Mouse (Mus musculus) liver, postnatal 0 days (tissue): ENCODE measurements at regions not wholly inside any gene's neighbourhood (a gene's known extent, or its start where the extent isn't known, plus 50 kb on each side); places are given as distances from the start of the nearest gene placed in this dataset.

ENCODE experiments used
- ATAC-seq: fragments of 200-750 bp; cut with Nextera tagmentation; 2 replicates; pipeline ENCODE4 v1.8.0; 2017; ENCODE audit warnings: mild to moderate bottlenecking, moderate library complexity
- DNase-seq: peaks from one replicate; pipeline ENCODE4 v3.0.0-alpha.2; 2016
- H3K27ac ChIP-seq: fragments of 300-500 bp; sonication (generic); 2 replicates; pipeline ENCODE4 v1.5.1; 2014; ENCODE audit warnings: antibody characterized with exemption, moderate library complexity, mild to moderate bottlenecking, low read depth
- H3K27me3 ChIP-seq: fragments of 300-500 bp; sonication (generic); 2 replicates; pipeline ENCODE4 v1.6.1; 2014; ENCODE audit warnings: low read length, control low read depth, mixed read lengths; ENCODE audit not compliant: insufficient read depth
- H3K36me3 ChIP-seq: fragments of 300-500 bp; sonication (generic); replicated peaks from 2 replicates; pipeline ENCODE4 v1.6.1; 2014; ENCODE audit warnings: mild to moderate bottlenecking, control low read depth, low read length, moderate library complexity, mixed read lengths; ENCODE audit not compliant: insufficient read depth
- H3K4me1 ChIP-seq: fragments of 300-500 bp; sonication (generic); 2 replicates; pipeline ENCODE4 v1.6.1; 2014; ENCODE audit warnings: antibody characterized with exemption, mild to moderate bottlenecking, control low read depth; ENCODE audit not compliant: insufficient read depth
- H3K4me2 ChIP-seq: fragments of 300-500 bp; sonication (generic); 2 replicates; pipeline ENCODE4 v1.6.1; 2014; ENCODE audit warnings: low read depth, mild to moderate bottlenecking, low read length, moderate library complexity, mixed read lengths
- H3K4me3 ChIP-seq: fragments of 300-500 bp; sonication (generic); 2 replicates; pipeline ENCODE4 v1.5.1; 2014; ENCODE audit warnings: low read depth, low read length
- H3K9ac ChIP-seq: fragments of 300-500 bp; sonication (generic); replicated peaks from 2 replicates; pipeline ENCODE4 v1.6.1; 2014; ENCODE audit warnings: mild to moderate bottlenecking, moderate library complexity
- H3K9me3 ChIP-seq: fragments of 300-500 bp; sonication (generic); 2 replicates; pipeline ENCODE4 v1.6.1; 2016; ENCODE audit warnings: mild to moderate bottlenecking, control low read depth, low read length, mixed read lengths
- CTCF ChIP-seq: sonication (generic); IDR thresholded peaks from 2 replicates; pipeline ENCODE4 v1.5.1; 2016; ENCODE audit warnings: antibody characterized with exemption, low read depth
- EP300 ChIP-seq: IDR thresholded peaks from 2 replicates; pipeline ENCODE4 v1.6.1; 2016; ENCODE audit warnings: antibody characterized with exemption, low read depth, mild to moderate bottlenecking
- WGBS: fragments of 180-500 bp; shearing (Covaris S2); extraction: QIAGEN DNeasy Blood & Tissue Kit; methylation state at CpG from one replicate; pipeline ENCODE4 v1.1.7; 2014; ENCODE audit not compliant: insufficient replicate concordance; 5-methylcytosine and 5-hydroxymethylcytosine counted together

DNA sequence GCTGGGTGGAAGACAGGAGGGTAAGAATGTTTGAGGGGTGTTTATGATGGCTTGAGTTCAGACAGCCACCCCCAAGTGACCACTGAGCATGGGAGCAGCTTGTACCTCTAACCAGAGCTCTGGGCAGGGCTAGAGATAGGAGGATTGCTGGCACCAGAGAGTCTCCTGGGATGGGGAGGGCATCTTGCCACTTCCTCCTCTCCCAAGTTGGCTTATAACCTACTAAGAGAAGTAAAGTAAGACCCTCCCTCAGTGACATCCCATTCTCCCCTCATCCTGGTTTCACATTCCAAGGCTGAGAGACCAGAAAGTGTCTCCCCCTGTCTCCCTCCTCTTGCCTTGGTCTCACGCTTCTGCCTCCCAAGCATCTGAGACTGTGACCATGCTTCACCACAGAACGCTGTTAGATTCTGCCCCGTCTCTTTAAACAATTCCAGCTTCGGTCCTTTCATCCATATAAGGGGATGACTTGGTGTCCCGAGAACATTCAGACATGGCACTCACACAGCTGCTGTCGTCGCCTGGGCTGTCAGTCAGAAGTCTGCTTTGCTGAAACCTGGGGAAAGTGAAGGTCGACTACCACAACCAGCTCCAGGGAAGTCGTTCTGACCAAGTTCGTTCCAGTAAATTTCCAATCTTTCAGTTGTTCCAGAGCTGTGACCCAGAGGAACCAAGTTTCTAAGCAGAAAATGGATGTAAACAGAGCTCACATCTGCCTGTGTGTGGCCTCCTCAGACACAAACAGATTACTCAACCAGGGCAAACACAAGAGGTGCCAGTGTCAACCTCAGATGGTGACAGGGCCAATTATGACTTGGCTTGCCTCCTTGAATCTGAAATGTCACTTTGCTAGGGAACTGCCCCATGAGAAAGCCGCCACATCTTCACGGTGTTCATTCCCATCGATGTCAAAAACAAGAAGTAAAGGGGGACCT is 85.3 kb upstream of the Rbms3 start:
- H3K27me3 ChIP-seq, result no peaks in the 10 kb centered on the region
- no peaks in the 10 kb centered on the region for H3K36me3 ChIP-seq
- no peaks in the 10 kb centered on the region for H3K4me1 ChIP-seq
- no peaks in the 10 kb centered on the region for H3K9me3 ChIP-seq
- no peak overlapping the region for H3K4me2 ChIP-seq
- DNase-seq, result no peak
- no peak overlapping the region for H3K27ac ChIP-seq
- no peak overlapping the region for H3K4me3 ChIP-seq
- H3K9ac ChIP-seq, result no peak overlapping the region
- no peak for ATAC-seq
- 73% methylated on average over 13 of the region's 13 CpGs for WGBS
- TF ChIP-seq EP300 (no peak), CTCF (no peak)

DNA sequence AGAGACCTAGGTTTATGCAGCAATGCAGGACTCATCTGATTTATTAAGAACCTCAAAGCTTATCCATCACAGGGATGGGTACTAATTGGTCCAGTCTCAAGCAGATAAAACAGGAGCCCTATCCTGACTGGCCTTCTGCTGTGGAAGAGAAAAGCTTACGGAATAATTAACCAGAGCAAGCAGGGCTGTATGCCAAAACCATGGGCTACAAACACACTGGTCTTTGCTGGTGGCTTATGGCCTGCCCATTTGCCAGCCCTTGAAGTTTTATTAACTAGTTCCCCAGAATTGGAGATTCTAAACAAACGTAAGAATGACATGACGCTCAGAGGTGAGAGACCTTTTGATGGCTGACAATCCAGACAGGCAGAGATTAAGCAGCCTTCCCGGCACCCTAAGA is 83.4 kb upstream of the Rbms3 start:
- H3K27ac ChIP-seq, result no peak overlapping the region
- DNase-seq, result no peak
- H3K36me3 ChIP-seq, result no peaks in the 10 kb centered on the region
- H3K4me1 ChIP-seq, result no peaks in the 10 kb centered on the region
- H3K27me3 ChIP-seq, result no peaks in the 10 kb centered on the region
- H3K4me3 ChIP-seq, result no peak overlapping the region
- WGBS, result 78% methylated on average over 4 of the region's 4 CpGs
- H3K4me2 ChIP-seq, result no peak overlapping the region
- H3K9me3 ChIP-seq, result no peaks in the 10 kb centered on the region
- TF ChIP-seq CTCF (no peak), EP300 (no peak)
- no peak for ATAC-seq
- H3K9ac ChIP-seq, result no peak overlapping the region

DNA sequence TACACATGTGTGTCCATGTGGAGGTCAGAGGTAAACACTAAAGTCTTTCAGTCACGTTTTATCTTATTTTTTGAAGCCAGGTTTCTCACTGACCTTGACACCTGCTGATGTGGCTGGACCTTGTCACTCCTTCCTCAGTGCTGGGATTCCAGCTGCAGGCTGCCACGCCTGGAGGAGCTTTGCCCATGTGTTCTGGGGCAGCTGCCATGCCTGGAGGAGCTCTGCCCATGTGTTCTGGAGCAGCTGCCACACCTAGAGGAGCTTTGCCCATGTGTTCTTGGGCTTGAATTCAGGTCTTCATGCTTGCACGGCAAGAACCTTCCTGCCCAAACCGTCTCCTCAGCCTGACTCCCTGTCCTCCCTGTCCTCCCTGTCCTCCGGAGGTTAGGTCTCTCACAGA is 82.1 kb upstream of the Rbms3 start:
- no peak overlapping the region for H3K4me3 ChIP-seq
- no peak overlapping the region for H3K9ac ChIP-seq
- H3K27ac ChIP-seq, result no peak overlapping the region
- DNase-seq (no peak), ATAC-seq (no peak)
- TF ChIP-seq EP300 (no peak), CTCF (no peak)
- H3K4me2 ChIP-seq, result no peak overlapping the region
- H3K27me3 ChIP-seq, result no peaks in the 10 kb centered on the region
- H3K4me1 ChIP-seq, result no peaks in the 10 kb centered on the region
- H3K36me3 ChIP-seq, result no peaks in the 10 kb centered on the region
- no peaks in the 10 kb centered on the region for H3K9me3 ChIP-seq
- WGBS, result 71% methylated on average over 5 of the region's 5 CpGs

DNA sequence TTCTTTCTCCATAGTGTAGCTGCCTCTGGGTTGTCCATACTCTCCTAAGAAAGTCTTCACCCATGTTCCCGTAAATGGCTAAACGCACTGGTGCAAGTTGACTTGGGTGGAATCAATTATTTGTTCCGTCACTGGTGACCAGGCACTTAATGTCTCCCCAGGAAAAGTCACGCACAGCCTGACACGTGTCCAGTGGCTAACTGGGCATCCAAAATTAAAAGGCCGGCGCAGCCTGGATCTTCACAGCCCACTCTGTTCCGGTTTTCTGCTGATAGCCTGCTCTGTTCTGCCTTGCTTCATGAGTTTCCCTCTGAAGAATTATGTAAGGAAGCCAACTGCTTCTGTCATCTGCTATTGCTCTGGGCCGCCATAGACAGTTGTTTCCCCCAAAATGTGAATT is 81.3 kb upstream of the Rbms3 start:
- no peak for ATAC-seq
- Histone ChIP-seq H3K27ac (no peak overlapping the region), H3K9me3 (no peaks in the 10 kb centered on the region), H3K9ac (no peak overlapping the region), H3K36me3 (no peaks in the 10 kb centered on the region), H3K27me3 (no peaks in the 10 kb centered on the region), H3K4me3 (no peak overlapping the region), H3K4me1 (no peaks in the 10 kb centered on the region), H3K4me2 (no peak overlapping the region)
- TF ChIP-seq CTCF (no peak), EP300 (no peak)
- no peak for DNase-seq
- WGBS, result 80% methylated on average over 9 of the region's 9 CpGs

DNA sequence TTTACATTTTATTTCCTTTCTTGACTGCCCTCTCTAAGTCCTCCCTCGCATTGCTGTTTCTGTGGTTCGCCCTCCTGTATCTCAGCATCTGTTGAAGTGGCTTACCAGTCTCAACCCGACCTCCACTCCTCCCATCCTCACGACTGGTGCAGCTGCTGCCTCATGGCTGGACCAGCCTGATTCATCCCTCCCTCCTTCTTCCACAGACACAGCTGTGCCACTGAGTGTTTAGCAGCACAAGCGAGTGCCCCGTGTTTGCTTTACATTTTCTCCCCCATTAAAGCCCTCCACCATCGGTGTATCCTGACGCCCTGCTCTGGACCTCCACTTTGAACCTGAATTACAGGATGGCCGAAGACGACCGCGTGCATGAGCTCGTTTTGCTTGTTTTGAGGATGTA is 80.0 kb upstream of the Rbms3 start:
- H3K27ac ChIP-seq, result no peak overlapping the region
- DNase-seq, result no peak
- no peak for ATAC-seq
- H3K9me3 ChIP-seq, result no peaks in the 10 kb centered on the region
- H3K36me3 ChIP-seq, result no peaks in the 10 kb centered on the region
- no peaks in the 10 kb centered on the region for H3K4me1 ChIP-seq
- H3K4me3 ChIP-seq, result no peak overlapping the region
- no peak overlapping the region for H3K4me2 ChIP-seq
- no peak for TF ChIP-seq EP300
- no peak for TF ChIP-seq CTCF
- no peaks in the 10 kb centered on the region for H3K27me3 ChIP-seq
- 80% methylated on average over 13 of the region's 13 CpGs for whole genome bisulfite sequencing
- H3K9ac ChIP-seq, result no peak overlapping the region

DNA sequence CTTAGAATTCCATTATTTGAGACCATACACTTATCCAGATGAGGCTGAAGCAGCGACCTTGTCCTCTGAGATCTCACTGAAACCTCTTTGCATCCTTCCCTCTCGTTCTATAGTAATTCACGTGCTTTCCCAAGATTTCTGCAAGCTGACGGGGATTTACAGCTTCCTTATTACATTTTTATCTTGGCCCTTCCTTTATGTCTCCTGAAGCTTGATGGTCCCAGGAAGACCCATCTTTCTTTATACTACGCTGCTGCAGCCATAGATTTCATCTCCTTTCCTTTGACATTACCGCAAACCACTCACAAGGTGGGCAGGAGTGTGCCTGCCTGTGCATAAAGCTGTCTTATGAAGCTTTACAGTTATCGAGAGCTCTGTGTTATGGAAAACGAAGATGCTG is 63.3 kb upstream of the Rbms3 start:
- H3K27me3 ChIP-seq, result no peaks in the 10 kb centered on the region
- H3K9me3 ChIP-seq, result 0 out of 2 replicates have a peak, but pooled peaks cover 2% of the 10 kb centered on the region
- no peaks in the 10 kb centered on the region for H3K4me1 ChIP-seq
- no peak for DNase-seq
- no peak overlapping the region for H3K4me3 ChIP-seq
- ATAC-seq, result no peak
- 80% methylated on average over 8 of the region's 8 CpGs for WGBS
- no peak overlapping the region for H3K27ac ChIP-seq
- H3K4me2 ChIP-seq, result no peak overlapping the region
- TF ChIP-seq CTCF (no peak), EP300 (no peak)
- no peak overlapping the region for H3K9ac ChIP-seq
- no peaks in the 10 kb centered on the region for H3K36me3 ChIP-seq
